Mouse (Mus musculus) kidney, adult 2 months (tissue): ENCODE data around the gene Snrpc.

Experiments used
- CTCF ChIP-seq: fragments of 200-500 bp; conservative IDR thresholded peaks from 2 replicates; pipeline ENCODE4 v1.5.1; 2011; ENCODE audit warnings: low read depth, mild to moderate bottlenecking, control low read depth, low read length, moderate library complexity, mixed read lengths; ENCODE audit not compliant: insufficient read depth, insufficient read length
- POLR2A ChIP-seq: fragments of 200-500 bp; IDR thresholded peaks from one replicate; pipeline ENCODE4 v1.6.1; 2011; ENCODE audit warnings: low read depth, low read length, control low read depth

- TF ChIP-seq CTCF, result no peak
- TF ChIP-seq POLR2A, result no peak
These were observed 45.4 kb upstream of the Snrpc start for GRCm38 (mm10) chr17:27792516-27792915.
